Mouse (Mus musculus) macrophage (primary cell): Measurements from ENCODE around the gene Olfr1441. TPM values are rescaled to one million over a fixed set of nuclear protein-coding genes. Genes with fewer than 3 reads are reported as not detected.

Experiments used
- H3K27ac ChIP-seq: fragments of 350-480 bp; formaldehyde crosslinking; 2 replicates; pipeline ENCODE4 v1.9.0; 2021
- H3K36me3 ChIP-seq: fragments of 350-480 bp; formaldehyde crosslinking; 2 replicates; pipeline ENCODE4 v1.9.0; 2021; ENCODE audit errors: inconsistent target
- H3K4me3 ChIP-seq: fragments of 350-480 bp; formaldehyde crosslinking; 2 replicates; pipeline ENCODE4 v1.9.0; 2021; ENCODE audit errors: inconsistent target
- H3K79me2 ChIP-seq: fragments of 350-480 bp; formaldehyde crosslinking; 2 replicates; pipeline ENCODE4 v1.9.0; 2021; ENCODE audit errors: inconsistent target
- WGBS: methylation state at CpG from one replicate; pipeline ENCODE4 v1.1.7; 2026; ENCODE audit warnings: inconsistent platforms; ENCODE audit not compliant: missing documents; 5-methylcytosine and 5-hydroxymethylcytosine counted together
- polyA plus RNA-seq: library from polyadenylated mRNA; stranded (reverse); fragments of 250-400 nt; gene quantifications from 3 replicates; pipeline ENCODE4 v1.2.4, GENCODE M21; 2018; ENCODE audit warnings: inconsistent platforms

Gene Olfr1441
- polyA plus RNA-seq, 1 experiment from 2014 or later, result not detected

- H3K4me3 ChIP-seq, result no peak overlapping the region
- 33% methylated on average over 2 of the region's 3 CpGs for WGBS
- peaks cover 61% of the 10 kb centered on the region for H3K79me2 ChIP-seq
- no peaks in the 10 kb centered on the region for H3K36me3 ChIP-seq
- H3K27ac ChIP-seq, result peak overlapping the region; percentile 55
Measured at GRCm38 (mm10) chr19:12471866-12472265, 54.6 kb downstream of the Olfr1441 start.

GRCm38 (mm10) chr19:12472381-12472976, 55.2 kb downstream of the Olfr1441 start:
- Histone ChIP-seq H3K36me3 (no peaks in the 10 kb centered on the region), H3K27ac (peak overlapping the region; percentile 55)
- WGBS, result 78% methylated on average over 5 of the region's 5 CpGs

More at GRCm38 (mm10) chr19:12472381-12472976, 55.2 kb downstream of the Olfr1441 start:
- H3K4me3 ChIP-seq, result no peak overlapping the region
- H3K79me2 ChIP-seq, result peaks cover 55% of the 10 kb centered on the region; the same call in 1 of the 2 replicates

Other genes starting within 250 kb of the Olfr1441 start
- not detected in 3 replicates for gene Olfr1555-ps1, start 247.3 kb upstream of the Olfr1441 start, polyA plus RNA-seq
- 0.06 TPM in 1 of 3 replicates, not detected in the others for gene Olfr1431, start 216.8 kb upstream of the Olfr1441 start, polyA plus RNA-seq
- gene Olfr1432, start 184.8 kb upstream of the Olfr1441 start, polyA plus RNA-seq, result not detected in 3 replicates
- gene Olfr262, start 175.8 kb upstream of the Olfr1441 start, polyA plus RNA-seq, result not detected in 3 replicates
- gene Olfr235, start 156.4 kb upstream of the Olfr1441 start, polyA plus RNA-seq, result not detected in 3 replicates
- gene Olfr1434, start 137.6 kb upstream of the Olfr1441 start, polyA plus RNA-seq, result not detected in 3 replicates
- not detected in 3 replicates for gene Olfr1436, start 118.3 kb upstream of the Olfr1441 start, polyA plus RNA-seq
- not detected in 3 replicates for gene Olfr1437, start 92.3 kb upstream of the Olfr1441 start, polyA plus RNA-seq
- not detected in 3 replicates for gene Olfr1438-ps1, start 81.5 kb upstream of the Olfr1441 start, polyA plus RNA-seq
- gene Olfr1440, start 30.2 kb upstream of the Olfr1441 start, polyA plus RNA-seq, result not detected in 3 replicates
- not detected in 3 replicates for gene Pfpl, start 10.5 kb downstream of the Olfr1441 start, polyA plus RNA-seq
- 2,177 to 2,766 TPM (median 2,684 TPM) in 3 replicates for gene Mpeg1, start 43.3 kb downstream of the Olfr1441 start, polyA plus RNA-seq
- gene Dtx4, start 84.0 kb downstream of the Olfr1441 start, polyA plus RNA-seq, result 17.5 to 35.6 TPM (median 30.8 TPM) in 3 replicates
- gene Fam111a, start 128.3 kb downstream of the Olfr1441 start, polyA plus RNA-seq, result 55.9 to 176 TPM (median 125 TPM) in 3 replicates
- gene Gm4952, start 182.5 kb downstream of the Olfr1441 start, polyA plus RNA-seq, result not detected in 3 replicates
- not detected in 3 replicates for gene Glyat, start 215.9 kb downstream of the Olfr1441 start, polyA plus RNA-seq